Mouse (Mus musculus) liver, adult 2 months (tissue): ENCODE measurements at regions not wholly inside any gene's neighbourhood (a gene's known extent, or its start where the extent isn't known, plus 50 kb on each side); places are given as distances from the start of the nearest gene placed in this dataset.

Source experiments
- CTCF ChIP-seq: fragments of 200-500 bp; IDR thresholded peaks from 2 replicates; pipeline ENCODE4 v1.5.1; 2011; ENCODE audit warnings: low read depth, low read length, control low read depth
- POLR2A ChIP-seq: fragments of 200-500 bp; IDR thresholded peaks from 2 replicates; pipeline ENCODE4 v1.6.1; 2011; ENCODE audit warnings: low read length, control low read depth; ENCODE audit not compliant: insufficient read depth; ENCODE audit errors: extremely low read depth

DNA sequence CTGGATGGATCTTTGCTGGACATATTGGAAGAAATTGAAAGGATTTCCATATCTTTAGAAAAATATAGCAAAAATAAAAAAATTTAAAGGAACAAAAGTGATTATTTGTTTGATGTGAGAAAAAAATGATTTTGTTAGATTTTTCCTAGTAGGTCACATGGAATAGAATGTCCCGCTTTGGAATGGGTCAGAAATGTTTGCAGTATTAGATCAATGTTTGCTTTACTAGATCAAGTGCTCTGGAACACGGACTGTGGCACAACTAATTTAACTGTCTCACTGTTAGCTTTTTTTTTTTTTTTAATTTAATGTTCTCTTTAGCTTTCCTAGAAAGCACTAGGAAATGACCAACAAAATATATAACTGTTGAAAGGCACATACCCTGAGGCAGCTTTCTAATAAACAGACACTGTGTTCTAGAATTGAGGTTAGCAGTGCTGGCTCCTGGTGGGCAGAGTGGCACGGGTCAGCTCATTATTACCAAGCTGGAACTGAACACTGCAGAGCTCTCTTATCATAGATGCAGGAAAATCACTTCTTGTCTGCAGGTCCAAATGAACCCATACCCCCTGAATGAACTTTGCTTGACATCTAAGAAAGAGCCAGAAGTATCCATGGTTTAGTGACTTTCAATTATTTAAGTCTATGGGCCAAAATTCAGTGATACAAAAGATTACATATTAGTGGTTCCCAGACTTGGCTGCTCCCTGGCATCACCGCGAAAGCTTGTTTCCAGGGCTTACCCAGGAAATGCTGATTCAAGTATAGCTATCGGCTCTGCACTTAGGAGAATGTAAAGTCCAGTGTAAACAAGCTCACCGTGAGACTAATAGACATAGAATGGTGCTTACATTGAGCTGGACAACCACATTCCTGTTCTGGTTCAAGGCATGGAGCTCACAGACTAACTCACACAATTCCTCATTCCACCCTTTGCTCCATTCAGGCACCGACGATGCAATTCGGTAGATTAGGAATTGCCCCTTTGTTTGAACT, 320.4 kb upstream of the Nr5a2 start:
- TF ChIP-seq CTCF (no peak), POLR2A (no peak)
